Mouse (Mus musculus): ENCODE measurements around the gene Pir.
A peak's percentile ranks its signal among the peaks of the same experiment; 100 is the strongest.

Pir gene

GRCm38 (mm10) chrX:164330766-164331165, 61.6 kb downstream of the Pir start:
- DNase-seq (ENCODE audit: low read depth, low spot score): no peak

- DNase-seq (ENCODE audit: low read depth, low spot score): no peak
These were observed 69.4 kb downstream of the Pir start for GRCm38 (mm10) chrX:164338591-164338990.

- DNase-seq (ENCODE audit: low read depth, low spot score): no peak
These were observed 76.3 kb downstream of the Pir start for GRCm38 (mm10) chrX:164345359-164345938.

- no peak for DNase-seq (ENCODE audit: low read depth, low spot score)
These were observed 79.8 kb downstream of the Pir start for GRCm38 (mm10) chrX:164348937-164349336.

GRCm38 (mm10) chrX:164365153-164365865, 96.1 kb downstream of the Pir start:
- DNase-seq (ENCODE audit: low read depth, low spot score): no peak

- DNase-seq (ENCODE audit: low read depth, low spot score): no peak
These were observed 101.4 kb downstream of the Pir start for GRCm38 (mm10) chrX:164370576-164370975.

- DNase-seq (ENCODE audit: low read depth, low spot score): no peak
These were observed 103.9 kb downstream of the Pir start, which contains the start of gene Vegfd for GRCm38 (mm10) chrX:164373081-164373480. Gene Vegfd (plus strand): TSS chrX:164373378.

- DNase-seq (ENCODE audit: low read depth, low spot score): no peak
These were observed 105.4 kb downstream of the Pir start for GRCm38 (mm10) chrX:164374586-164374985.

- no peak for DNase-seq (ENCODE audit: low read depth, low spot score)
These were observed 110.5 kb downstream of the Pir start for GRCm38 (mm10) chrX:164379721-164380120.

GRCm38 (mm10) chrX:164381618-164382408, 112.6 kb downstream of the Pir start:
- DNase-seq (ENCODE audit: low read depth, low spot score): peak; percentile 95

- DNase-seq (ENCODE audit: low read depth, low spot score): no peak
These were observed 124.9 kb downstream of the Pir start for GRCm38 (mm10) chrX:164394091-164394490.

- peak; percentile 54 for DNase-seq (ENCODE audit: low read depth, low spot score)
These were observed 129.3 kb downstream of the Pir start for GRCm38 (mm10) chrX:164398456-164398855.

- DNase-seq (ENCODE audit: low read depth, low spot score): no peak
These were observed 136.0 kb downstream of the Pir start for GRCm38 (mm10) chrX:164405080-164405649.

- DNase-seq (ENCODE audit: low read depth, low spot score): no peak
These were observed 137.2 kb downstream of the Pir start for GRCm38 (mm10) chrX:164406133-164407022.

GRCm38 (mm10) chrX:164408301-164408927, 139.2 kb downstream of the Pir start:
- DNase-seq (ENCODE audit: low read depth, low spot score): no peak

- no peak for DNase-seq (ENCODE audit: low read depth, low spot score)
These were observed 141.4 kb downstream of the Pir start for GRCm38 (mm10) chrX:164410562-164410961.

- no peak for DNase-seq (ENCODE audit: low read depth, low spot score)
These were observed 147.6 kb downstream of the Pir start for GRCm38 (mm10) chrX:164416803-164417202.

- DNase-seq (ENCODE audit: low read depth, low spot score): no peak
These were observed 148.8 kb downstream of the Pir start for GRCm38 (mm10) chrX:164418008-164418407.

GRCm38 (mm10) chrX:164419471-164419939, 150.3 kb downstream of the Pir start, which contains the start of gene Piga:
Gene Piga (plus strand): TSS chrX:164419787.
- peak; percentile 97 for DNase-seq (ENCODE audit: low read depth, low spot score)

- no peak for DNase-seq (ENCODE audit: low read depth, low spot score)
These were observed 150.8 kb downstream of the Pir start for GRCm38 (mm10) chrX:164419955-164420354.
